Mouse (Mus musculus) frontal cortex, adult 2 months (tissue): ENCODE measurements around the gene Tlr9. TPM values are rescaled to one million over a fixed set of nuclear protein-coding genes. Genes with fewer than 3 reads are reported as not detected.

Source experiments
- DNase-seq, 2 experiments: peaks; one replicate each; pipeline ENCODE4 v3.0.0; 2022; ENCODE audit warnings: low spot score in 1 of 2; ENCODE audit errors: extremely low spot score in 1 of 2
- polyA plus RNA-seq: library from polyadenylated mRNA; depleted of rRNA; stranded (reverse); fragments of >200 nt; gene quantifications from 2 replicates; pipeline ENCODE4 v1.2.3, GENCODE M21; 2012

Tlr9 gene
- polyA plus RNA-seq, 1 experiment, result 1.2 TPM

GRCm38 (mm10) chr9:106230734-106231106, 8.3 kb downstream of the Tlr9 start:
- DNase-seq, result no peak

GRCm38 (mm10) chr9:106231220-106231619, 8.8 kb downstream of the Tlr9 start:
- no peak for DNase-seq

GRCm38 (mm10) chr9:106231816-106232215, 9.4 kb downstream of the Tlr9 start:
- no peak for DNase-seq

- no peak for DNase-seq
Observed at GRCm38 (mm10) chr9:106232956-106233355, 10.6 kb downstream of the Tlr9 start.

GRCm38 (mm10) chr9:106233953-106234352, 11.6 kb downstream of the Tlr9 start:
- DNase-seq, result no peak

GRCm38 (mm10) chr9:106235194-106235830, 12.9 kb downstream of the Tlr9 start:
- peak in 1 of 2 experiments; percentile 35 for DNase-seq

GRCm38 (mm10) chr9:106236156-106236817, 13.9 kb downstream of the Tlr9 start:
- DNase-seq, result no peak

GRCm38 (mm10) chr9:106236818-106237211, 14.4 kb downstream of the Tlr9 start:
- DNase-seq, result no peak

GRCm38 (mm10) chr9:106237401-106237800, 15.0 kb downstream of the Tlr9 start:
- DNase-seq, result no peak

GRCm38 (mm10) chr9:106237878-106238277, 15.5 kb downstream of the Tlr9 start:
- no peak for DNase-seq

- no peak for DNase-seq
Observed at GRCm38 (mm10) chr9:106241541-106242164, 19.3 kb downstream of the Tlr9 start.

GRCm38 (mm10) chr9:106242813-106243488, 20.6 kb downstream of the Tlr9 start:
- DNase-seq, result no peak

GRCm38 (mm10) chr9:106249550-106249949, 27.2 kb downstream of the Tlr9 start:
- no peak for DNase-seq

GRCm38 (mm10) chr9:106250245-106250644, 27.8 kb downstream of the Tlr9 start:
- DNase-seq, result no peak

- DNase-seq, result no peak
Observed at GRCm38 (mm10) chr9:106251066-106251465, 28.7 kb downstream of the Tlr9 start.

- no peak for DNase-seq
Observed at GRCm38 (mm10) chr9:106254001-106254400, 31.6 kb downstream of the Tlr9 start.

- DNase-seq, result no peak
Observed at GRCm38 (mm10) chr9:106258412-106258811, 36.0 kb downstream of the Tlr9 start.

GRCm38 (mm10) chr9:106258990-106259389, 36.6 kb downstream of the Tlr9 start:
- no peak for DNase-seq

GRCm38 (mm10) chr9:106261058-106261457, 38.7 kb downstream of the Tlr9 start:
- no peak for DNase-seq

GRCm38 (mm10) chr9:106261491-106261890, 39.1 kb downstream of the Tlr9 start:
- DNase-seq, result no peak

GRCm38 (mm10) chr9:106262075-106262474, 39.7 kb downstream of the Tlr9 start:
- no peak for DNase-seq
